Mouse (Mus musculus) kidney, postnatal 25 days (tissue): Measurements from ENCODE around the gene Stim2.

Source experiments
- DNase-seq, 2 experiments: peaks; one replicate each; pipeline ENCODE4 v3.0.0; 2021; ENCODE audit warnings: mixed read lengths in 2 of 2

Gene Stim2

DNA sequence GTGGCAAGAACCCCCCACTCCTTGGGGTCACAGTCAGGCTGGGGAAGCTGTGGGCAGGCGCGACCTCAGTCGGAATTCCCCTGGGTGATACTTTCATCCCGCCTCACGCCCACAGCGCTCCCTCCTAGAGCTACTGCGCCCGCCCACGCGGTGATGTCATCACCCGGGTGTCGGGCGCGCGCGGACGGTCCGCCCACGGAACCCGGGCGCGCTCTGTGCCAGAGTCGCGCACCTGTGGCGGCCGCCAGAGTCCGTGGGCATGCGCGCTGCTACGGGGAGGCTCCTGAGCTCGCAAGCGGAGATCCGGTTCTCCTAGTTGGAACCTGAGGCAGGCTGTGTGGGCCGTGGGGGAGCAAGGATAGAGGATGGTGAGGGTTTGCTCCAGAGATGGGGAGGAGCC lies 3.0 kb upstream of the Stim2 start:
- DNase-seq, result peak; percentile 86 to 92

DNA sequence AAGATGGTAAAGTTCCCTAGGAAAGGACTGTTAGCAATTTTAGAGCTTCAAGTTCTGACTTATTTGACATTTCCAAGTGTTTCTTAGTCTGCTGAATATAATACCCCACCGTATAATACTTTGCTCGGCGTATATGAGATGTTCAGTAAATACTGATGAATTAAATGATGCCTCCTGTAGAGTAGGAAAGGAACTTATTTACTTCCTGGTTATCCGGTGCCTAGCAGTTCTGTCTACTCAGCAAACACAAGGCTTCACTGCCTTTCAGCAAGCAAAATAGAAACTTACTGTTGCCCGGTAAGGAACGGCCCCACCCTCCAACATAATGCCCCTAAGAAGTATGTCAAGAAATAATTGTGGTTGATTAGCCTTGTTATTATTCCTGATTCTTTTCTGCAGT lies 1.5 kb upstream of the Stim2 start:
- no peak for DNase-seq

DNA sequence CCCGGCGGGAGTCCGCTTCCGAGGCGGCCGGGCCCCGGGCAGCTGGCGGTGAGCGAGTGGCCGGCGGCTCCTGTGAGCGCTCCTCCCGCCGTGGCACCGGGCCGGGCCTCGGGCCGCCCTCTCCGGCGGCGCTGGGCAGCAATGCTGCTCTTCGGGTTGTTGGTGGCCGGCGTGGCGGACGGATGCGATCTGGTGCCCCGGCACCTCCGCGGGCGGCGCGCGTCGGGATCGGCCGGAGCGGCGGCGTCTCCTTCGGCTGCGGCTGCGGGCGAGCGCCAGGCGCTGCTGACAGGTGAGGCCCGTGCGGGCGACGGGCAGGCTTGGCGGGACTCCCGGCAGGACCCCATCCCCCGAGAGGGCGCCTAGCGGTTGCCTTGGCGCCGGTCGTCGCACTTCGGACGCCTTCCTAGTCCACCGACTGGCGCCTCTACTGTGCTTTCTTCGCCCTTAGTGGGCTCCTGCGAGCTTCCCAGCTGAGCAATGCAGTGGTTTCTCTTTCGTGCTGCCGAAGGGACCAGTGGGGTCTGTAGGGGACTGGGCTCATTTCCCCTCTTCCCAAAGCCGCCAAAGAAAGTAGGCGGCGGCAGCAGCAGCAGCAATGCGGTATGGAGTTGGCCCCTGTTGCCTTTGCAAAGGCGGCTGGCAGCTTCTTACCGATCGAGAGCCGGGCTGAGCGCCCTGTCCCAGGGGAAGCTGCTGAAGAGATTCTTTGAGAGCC lies 603 bp downstream of the Stim2 start:
- DNase-seq, result peak; percentile 53 to 75

DNA sequence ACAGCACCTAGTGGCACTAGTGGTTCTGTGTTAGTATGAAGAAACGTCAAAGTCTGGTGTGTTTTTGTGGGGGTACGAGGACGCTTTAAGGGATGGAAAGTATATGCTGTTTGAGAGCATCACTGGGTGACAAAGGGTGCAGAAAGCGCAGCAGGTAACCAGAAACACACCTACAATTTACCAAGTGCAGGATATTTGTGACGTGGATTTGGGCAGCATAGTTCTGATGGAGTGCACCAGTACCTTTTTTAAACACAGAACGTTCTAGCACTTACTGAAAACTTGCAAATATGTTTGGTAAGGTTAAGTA lies 1.1 kb downstream of the Stim2 start:
- no peak for DNase-seq

DNA sequence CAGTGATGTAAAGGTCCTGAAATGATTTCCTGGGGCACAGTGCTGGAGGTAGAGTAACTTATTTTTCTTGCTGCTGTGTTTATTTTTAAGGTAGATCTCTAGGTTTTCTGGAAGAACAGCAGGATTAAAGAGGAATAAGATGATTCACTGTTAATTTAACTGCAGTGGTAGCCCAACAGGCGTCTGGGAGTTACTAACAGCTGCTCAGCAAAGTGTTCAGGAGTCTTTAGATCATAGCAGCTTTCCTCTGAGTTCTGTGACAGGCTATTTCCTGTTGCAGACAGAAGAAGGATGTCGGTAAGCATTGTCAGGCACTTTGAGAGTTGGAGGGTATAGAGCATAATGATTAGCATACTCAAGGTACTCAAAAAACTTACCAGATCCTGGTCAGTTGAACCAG lies 1.5 kb downstream of the Stim2 start:
- DNase-seq, result no peak

DNA sequence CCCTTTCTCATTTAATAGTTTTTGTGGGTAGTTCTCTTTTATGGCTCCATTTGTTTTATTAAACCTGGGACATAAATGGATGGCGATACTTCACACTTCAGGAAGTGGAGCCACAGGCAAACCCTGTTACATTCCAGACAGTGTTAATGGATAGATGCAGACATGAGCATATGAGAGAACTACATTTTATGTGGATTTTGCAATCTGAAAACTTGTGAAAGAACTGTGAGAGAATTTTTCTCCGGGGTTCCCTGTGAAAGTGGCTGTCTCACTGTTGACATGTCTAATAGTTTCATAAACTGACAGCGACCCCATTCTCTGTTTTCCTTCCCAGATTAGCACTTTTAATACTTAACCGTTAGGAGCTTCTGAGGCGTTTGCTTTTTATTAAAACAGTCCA lies 2.7 kb downstream of the Stim2 start:
- DNase-seq, result no peak

DNA sequence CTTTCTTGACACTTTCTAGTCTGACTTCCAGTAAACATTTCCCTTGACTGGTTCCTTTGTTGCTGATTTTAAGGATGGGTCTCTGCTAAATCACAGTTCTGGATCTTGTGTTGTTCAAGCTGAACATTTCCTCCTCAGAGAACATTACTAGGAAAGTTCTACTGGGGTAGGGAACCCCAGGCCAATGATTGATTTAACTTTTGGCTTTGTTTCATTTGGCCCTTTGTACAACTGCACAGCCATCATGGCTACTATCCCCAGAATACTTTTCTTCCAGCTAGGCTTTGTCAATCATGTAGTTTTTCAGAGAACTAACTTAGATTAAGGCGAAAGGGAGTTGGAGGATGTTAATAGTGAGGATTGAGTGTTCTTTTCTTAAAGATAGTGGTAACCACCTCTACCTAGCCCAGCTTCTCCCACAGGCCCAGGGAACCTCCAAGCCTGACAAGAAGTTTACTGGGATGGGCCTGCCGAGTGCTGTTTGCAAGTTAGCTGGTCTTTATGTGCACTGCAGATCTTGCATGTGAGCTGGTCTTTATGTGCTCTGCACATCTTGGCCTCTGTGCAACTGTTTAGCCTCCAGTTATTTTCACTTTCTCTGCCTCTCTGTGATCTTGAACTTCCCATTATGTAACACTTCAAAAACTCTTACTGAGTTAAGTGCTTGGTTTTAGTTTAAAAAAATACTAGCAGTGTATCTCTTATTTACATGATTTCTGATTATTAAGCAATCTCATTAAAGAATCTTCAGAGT lies 7.0 kb downstream of the Stim2 start:
- DNase-seq, result no peak

DNA sequence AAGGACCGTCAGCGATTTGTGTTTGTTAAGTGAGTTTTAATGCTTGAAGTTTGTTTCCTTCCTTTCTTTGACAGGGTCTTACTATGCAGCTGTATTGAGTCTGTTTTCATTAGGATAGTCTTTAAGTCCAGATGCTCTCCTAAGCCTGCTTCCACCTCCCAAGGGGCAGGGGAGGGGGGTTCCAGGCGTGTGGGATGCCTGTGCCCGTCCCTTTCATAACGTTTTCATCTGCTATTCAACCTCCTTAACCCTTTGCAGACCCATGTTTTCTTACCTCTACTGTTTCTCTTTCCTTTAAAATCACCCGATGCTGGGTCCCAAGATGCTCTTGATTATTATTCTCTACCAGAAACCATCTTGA lies 7.5 kb downstream of the Stim2 start:
- DNase-seq, result no peak

DNA sequence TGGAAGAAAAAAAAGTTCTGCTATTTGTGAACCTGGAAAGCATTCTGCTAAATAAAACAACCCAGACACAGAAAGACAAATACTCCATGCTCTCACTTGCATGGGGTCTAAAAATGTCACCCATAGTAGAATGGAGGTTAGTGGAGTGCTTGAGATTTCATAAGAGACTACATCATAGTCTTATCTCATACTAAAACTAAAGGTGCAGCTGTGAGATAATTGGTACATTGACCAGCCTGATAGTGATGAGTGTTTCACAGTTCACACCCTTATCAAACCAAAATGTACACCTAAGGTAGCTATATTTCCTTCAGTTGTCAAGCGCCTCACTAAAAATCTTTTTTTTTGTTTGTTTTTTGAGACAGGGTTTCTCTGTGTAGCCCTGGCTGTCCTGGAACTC lies 8.5 kb downstream of the Stim2 start:
- no peak for DNase-seq

DNA sequence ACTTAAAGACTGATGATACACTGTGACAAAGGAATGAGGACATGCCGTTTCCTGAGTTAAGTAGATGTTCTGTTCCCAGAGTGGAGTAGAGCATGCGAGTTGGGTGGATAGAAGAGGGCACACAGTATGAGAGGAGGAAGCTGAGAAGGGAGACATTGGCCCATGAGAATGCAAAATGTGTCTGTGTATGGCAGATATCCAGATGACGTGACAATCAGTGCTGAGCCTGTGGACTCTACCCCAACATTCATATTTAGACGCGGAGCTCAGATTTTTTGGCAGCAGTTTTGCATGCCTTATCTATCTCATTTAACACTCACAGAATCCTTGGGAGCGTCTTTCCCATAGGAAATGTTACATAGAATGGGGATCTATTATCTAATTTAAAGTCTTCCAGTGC lies 9.3 kb downstream of the Stim2 start:
- no peak for DNase-seq

DNA sequence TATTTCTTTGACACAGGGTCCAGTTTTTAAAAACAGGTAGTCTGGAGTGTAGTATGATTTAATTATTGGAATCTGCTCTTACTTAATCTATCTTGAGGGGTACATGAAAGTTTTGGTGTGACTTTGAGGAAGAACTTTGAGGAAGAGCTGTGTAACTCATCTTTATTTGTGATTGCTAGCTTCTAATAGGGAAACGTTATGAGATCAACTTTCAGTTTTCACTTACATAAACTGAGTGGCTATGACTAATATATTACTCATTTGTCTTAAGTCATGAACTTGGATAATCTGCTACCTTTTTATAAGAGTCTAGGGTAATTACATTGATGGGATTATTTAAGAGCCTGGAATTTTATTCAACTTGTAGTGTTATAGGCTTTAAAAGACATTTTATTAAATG lies 15.0 kb downstream of the Stim2 start:
- DNase-seq, result no peak

DNA sequence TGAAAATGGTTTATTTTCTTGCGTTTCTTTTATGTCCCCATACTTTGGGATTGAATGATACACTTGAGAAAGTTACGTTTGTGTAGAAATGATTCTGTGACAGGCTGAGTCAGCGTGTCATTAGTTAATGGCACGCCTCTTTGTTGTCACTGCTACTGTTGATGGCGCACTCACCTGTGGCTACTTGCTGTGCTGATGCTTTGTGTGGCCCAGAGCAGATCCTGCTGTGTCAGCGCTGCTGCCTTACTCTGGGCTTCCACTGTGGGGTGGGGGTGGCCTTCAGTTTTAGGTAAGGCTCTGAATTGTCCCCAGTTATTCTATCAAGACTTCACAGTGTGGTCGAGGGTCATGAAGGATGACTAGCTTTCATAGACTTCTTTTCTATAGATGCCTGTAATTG lies 18.8 kb downstream of the Stim2 start:
- DNase-seq, result no peak

DNA sequence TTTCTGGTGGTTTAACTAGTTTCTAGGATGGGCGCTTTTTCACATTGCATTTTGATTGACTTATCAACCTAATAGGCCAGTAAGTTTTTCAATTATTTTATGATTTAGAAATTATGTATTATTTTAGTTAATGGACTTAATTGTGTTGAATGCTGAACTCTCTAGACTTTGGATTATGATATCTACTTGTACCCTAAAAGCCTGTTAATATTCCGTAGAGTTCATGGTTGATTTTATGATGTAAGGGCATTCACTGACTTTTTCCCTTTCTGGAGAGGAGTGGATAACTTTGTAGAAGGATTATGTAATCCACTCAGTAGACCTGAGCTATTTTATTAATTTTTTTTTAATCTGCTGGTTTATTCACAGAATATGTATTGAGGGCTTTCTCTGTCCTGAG lies 20.6 kb downstream of the Stim2 start:
- no peak for DNase-seq

DNA sequence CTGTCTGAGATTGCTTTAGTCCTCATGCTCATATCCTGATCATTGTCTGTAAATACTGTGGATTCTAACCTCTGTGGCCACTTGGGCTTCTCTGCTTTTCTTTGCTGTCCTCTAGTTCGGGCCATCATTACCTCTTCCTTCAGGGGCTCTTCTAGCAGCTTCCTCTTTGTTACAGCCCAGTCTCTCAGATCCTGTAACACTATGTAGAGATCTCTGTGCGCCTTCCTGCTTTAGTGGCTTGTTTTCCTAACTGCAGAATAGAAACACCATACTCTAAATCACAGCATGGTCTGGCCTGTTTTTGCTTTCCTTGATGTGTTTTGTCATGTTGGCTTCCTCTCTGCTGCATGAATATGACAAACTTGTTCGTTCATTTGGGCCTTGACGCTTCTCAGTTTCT lies 21.2 kb downstream of the Stim2 start:
- DNase-seq, result no peak

DNA sequence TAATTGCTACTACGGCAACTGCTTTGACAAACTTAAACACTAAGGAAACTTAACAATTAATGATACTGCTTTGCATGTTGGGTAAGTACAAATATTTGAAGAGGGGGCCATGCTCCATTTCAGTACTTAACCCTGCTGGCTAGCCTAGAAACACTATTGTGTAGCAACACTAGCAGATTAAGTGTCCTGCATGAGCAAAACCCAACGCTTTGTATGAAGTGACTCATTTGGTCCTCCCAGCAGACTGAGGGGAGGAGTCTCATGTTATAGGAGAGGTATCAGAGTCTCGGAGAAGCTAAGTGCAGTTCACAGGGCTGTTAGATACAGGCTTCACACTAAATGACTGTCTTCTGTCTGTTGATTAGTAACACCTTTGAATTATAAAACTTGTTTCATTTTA lies 26.3 kb downstream of the Stim2 start:
- DNase-seq, result no peak

DNA sequence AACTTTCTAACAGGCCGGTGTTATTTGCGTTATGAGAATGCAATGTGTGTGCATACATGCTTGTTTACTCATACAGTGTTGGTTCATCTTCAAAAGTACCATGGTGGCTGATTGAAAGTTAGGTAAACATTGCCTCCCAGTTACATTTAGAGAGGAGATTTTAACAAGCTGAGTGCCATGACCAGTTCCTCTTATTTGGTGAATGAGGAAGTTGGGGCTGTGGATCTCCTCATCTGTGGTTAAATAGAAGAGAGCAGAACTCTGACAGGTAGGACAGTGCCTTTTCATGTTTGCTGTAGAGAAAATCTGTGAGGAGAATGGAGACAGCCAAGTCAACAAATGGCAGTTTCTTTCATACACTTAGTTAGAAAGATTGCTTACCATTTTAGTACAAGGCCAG lies 27.3 kb downstream of the Stim2 start:
- no peak for DNase-seq

DNA sequence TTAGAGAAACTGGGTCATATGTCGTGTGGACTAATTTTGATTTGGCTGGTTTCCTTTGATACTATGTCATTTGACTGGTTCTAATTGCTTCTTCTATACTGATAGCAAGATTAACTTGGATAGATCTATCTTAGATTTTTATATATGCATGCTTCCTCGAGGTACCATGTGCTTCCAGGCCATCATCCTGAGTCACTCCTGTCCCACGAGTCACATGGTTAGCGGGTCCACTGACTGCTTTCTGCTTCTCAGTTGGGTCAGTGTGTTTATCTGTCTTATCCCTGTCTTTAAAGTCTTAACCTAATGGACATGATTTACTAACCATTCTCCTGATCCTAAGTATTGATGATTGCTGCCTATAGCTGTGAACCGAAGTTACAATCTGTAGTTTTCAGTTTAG lies 34.9 kb downstream of the Stim2 start:
- no peak for DNase-seq

DNA sequence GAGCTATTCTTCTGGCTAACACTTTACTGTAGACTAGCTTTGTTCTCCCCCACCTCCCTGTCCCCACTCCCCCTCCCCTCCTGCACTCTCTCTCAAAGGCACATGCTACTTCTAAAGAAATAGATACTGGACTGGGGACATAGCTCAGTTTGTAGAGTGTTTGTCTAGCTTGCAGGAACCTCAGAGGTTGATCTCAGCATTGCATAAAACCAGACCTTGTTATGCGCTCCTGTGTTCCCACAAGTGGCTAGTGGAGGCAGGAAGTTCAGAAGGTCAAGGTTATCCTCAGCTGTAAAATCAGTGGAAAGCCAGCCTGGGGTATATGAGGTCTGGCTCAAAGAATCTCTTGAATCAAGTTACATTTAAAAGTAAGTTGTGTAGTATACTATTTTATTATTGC lies 36.4 kb downstream of the Stim2 start:
- DNase-seq, result no peak

DNA sequence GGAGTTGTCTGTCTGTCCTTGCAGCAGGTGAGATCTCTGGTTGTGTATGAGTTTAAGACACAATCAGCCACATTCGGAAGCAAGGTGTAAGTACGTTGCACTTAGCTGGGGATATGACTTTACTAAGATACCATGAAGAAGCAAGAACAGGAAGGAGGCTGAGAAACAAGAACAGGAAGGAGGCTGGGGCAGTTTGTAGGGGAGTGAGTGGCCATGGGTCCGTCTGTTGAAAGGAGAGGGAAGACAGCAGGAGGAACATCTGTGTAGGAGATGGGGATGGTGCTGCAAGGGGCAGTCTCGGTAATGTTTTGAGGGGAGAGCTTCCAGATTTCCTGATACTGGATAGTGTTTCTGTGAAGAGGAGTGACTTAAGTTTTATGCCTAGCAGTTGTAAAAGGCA lies 40.3 kb downstream of the Stim2 start:
- DNase-seq, result no peak

DNA sequence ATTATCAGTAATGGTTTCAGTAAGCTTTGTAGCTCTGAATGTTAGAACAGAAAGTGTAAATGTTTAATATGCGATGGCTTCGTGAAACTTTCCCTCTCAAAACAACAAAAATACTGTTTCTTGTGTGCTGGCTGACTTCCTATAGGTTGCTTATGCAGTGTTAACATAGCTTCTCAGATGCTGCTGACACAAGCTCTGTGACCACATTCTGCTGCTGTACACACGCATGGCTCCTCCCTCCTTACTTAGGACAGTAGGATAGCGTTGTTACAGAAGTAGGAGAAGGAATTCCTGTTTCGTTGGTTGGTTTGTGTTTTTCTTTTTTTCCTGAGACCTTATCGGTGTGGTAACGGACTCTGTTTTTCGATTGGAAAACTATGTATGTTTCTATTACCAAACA lies 42.2 kb downstream of the Stim2 start:
- DNase-seq, result no peak

DNA sequence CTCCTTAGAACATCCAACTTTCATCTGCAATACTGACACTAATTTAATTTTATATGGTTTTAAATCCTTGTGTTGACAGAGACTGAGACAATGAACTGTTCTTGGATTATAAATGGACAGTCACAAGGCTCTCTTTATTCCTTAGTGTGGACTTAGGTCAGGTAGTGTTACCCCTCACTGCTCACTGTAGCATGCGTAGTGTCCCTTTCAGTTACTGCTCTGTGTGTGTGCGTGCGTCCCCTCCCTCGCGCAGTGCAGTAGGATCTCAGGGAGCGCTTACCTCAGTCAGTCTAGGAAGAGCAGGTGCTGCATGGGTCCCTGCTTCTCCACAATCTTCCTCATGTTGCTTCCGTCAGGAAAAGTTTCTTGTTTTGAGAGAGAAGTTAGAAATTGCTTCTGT lies 43.7 kb downstream of the Stim2 start:
- DNase-seq, result no peak

DNA sequence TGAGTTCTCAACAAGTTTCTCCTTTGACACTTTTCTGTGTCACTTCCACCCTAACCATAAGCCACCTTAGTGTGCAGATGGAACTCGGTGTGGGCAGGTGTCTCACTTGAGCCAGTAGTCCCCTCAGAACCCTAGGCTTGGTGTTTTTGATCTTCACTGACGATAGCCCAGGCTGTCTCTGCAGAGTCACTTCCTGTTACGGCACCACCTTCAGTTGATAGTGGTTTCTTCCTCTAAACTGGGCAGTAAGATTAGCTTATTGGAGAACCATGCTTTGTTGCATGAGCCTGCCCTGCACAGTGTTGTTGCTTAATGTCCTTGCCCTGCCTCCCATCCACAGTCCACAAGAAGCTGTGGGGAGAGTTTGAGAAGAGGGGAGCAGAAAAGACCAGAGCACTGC lies 47.2 kb downstream of the Stim2 start:
- DNase-seq, result no peak

DNA sequence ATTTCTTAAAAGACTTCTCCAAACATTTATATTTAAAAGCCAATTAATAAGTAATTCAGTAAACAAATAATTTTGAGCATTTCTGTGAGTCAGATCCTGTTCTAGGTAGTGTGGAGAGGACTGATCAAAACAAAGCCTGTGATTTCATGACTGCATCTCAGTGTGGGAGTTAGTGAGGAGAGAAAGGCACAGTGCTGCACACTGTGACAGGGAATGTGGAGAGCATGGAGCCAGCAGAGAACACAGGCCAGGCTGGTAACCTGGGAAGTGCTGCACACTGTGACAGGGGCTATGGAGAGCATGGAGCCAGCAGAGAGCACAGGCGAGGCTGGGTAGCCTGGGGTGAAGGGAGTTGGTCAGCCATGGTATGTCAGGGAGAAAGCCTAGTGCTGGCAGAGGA lies 48.1 kb downstream of the Stim2 start:
- DNase-seq, result no peak

DNA sequence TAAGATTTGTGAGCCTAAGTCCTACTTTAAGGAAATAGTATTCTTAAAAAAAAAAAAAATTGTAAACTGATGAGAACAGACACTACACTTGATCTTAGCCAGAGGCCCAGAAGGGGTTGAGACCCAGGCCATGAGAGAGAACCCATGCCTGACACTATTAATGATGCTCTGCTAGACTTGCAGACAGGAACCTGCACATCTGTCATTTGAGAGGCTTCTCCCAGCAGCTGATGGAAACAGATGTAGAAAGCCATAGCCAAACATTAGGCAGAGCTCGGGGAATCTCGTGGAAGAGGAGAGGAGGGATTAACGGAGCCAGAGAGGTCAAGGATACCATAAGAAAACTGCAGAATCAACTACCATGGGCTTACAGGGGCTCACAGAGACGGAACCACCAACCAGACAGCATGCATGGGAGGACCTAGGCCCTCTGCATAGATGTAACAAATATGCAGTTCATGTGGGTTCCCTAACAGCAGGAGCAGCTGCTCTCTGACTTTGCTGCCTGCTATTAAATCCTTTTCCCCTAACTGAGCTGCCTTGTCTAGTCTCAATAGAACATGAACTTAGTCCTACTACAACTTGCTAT lies 50.9 kb downstream of the Stim2 start:
- no peak for DNase-seq

DNA sequence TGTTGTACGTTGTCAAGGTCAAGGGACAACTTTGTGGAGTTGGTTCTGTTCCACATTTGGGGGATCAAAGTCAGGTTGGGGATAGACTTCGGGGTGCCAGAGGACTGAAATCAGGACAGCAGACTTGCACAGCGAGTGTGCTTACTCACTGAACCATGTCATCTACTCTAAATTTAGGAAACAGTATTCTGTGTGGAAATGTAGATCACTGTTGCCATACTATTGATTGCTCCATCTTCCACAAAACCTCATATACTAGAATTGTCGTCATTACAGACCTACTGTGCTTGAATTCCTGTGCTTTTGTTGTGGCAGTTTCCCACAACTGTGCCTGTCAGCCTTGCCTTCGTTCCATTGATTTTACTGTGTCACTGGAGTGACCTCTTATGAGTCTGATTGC lies 51.6 kb downstream of the Stim2 start:
- no peak for DNase-seq
